Mouse (Mus musculus) cortical plate, adult 2 months (tissue): ENCODE measurements around the gene Gadd45g.

Experiments used
- CTCF ChIP-seq: fragments of 200-500 bp; IDR thresholded peaks from 2 replicates; pipeline ENCODE4 v1.5.1; 2011; ENCODE audit warnings: mild to moderate bottlenecking, control low read depth, low read length; ENCODE audit not compliant: insufficient read depth; ENCODE audit errors: extremely low read depth
- POLR2A ChIP-seq: fragments of 200-500 bp; IDR thresholded peaks from 2 replicates; pipeline ENCODE4 v1.6.1; 2011; ENCODE audit warnings: mild to moderate bottlenecking, low read length, control low read depth; ENCODE audit not compliant: insufficient read depth; ENCODE audit errors: extremely low read depth

GRCm38 (mm10) chr13:51869129-51869491 lies 22.6 kb downstream of the Gadd45g start:
- no peak for TF ChIP-seq POLR2A
- TF ChIP-seq CTCF: no peak
